Comparison of ENCODE assay signal across 24 mouse cellular contexts in genomic region chr11:33670105-33670965, GRCm38 (mm10).
DNase-seq lines count a peak whose midpoint lies in the region; ATAC-seq and TF ChIP-seq lines count a peak whose summit lies in the region.
"Had no signal": no experiment of that assay in that cellular context is flagged by ENCODE, and none has a peak within 500 bp of the region (broad histone marks: within the 10 kb centered on the region; RNA-seq: fewer than 3 reads in every experiment).

No protein-coding gene starts in this region.

- H3K27me3 ChIP-seq in hindbrain, embryonic 11.5 days (ENCODE audit: control insufficient read depth, insufficient read depth, low read length): no peaks in the 10 kb centered on the region
- H3K27me3 ChIP-seq in hindbrain, embryonic 10.5 days (ENCODE audit: insufficient read depth, poor library complexity, severe bottlenecking): no peaks in the 10 kb centered on the region
- H3K27me3 ChIP-seq in hindbrain, embryonic 13.5 days: no peaks in the 10 kb centered on the region; the same call in 1 of the 2 replicates
- no peaks in the 10 kb centered on the region for H3K27me3 ChIP-seq in myocyte (ENCODE audit: control insufficient read depth, insufficient read depth, insufficient read length)
- H3K27me3 ChIP-seq: embryonic facial prominence, embryonic 12.5 days; heart, embryonic 12.5 days; liver, embryonic 15.5 days; lung, embryonic 15.5 days; megakaryocyte, embryonic 14.5 days had no signal

- no peak for DNase-seq in hindbrain, embryonic 11.5 days (ENCODE audit: low spot score)
- DNase-seq in hindbrain, embryonic 10.5 days (ENCODE audit: low spot score): no peak
- DNase-seq in 416B (ENCODE audit: low read depth): peak; percentile 67
- no peak for DNase-seq in adrenal gland, adult 2 months
- no peak for DNase-seq in thymus, postnatal 14 days
- DNase-seq: cerebellum, adult 11-12 months; cerebellum, postnatal 10 days; forebrain, postnatal 0 days; heart, postnatal 10 days; kidney, postnatal 36 days; liver; lung, postnatal 36 days; right cerebral cortex, postnatal 14 days had no signal

- no peaks in the 10 kb centered on the region for H3K79me2 ChIP-seq in myocyte (ENCODE audit: control insufficient read depth, insufficient read depth)

- 0 out of 2 replicates have a peak overlapping the region, but pooled peaks have one; percentile 36 for H3K27ac ChIP-seq in hindbrain, embryonic 11.5 days (ENCODE audit: low read depth, low read length)
- H3K27ac ChIP-seq in hindbrain, embryonic 10.5 days: no peak overlapping the region
- peak overlapping the region; percentile 79 for H3K27ac ChIP-seq in hindbrain, embryonic 13.5 days
- H3K27ac ChIP-seq: embryonic facial prominence, embryonic 12.5 days; liver, embryonic 15.5 days; lung, embryonic 15.5 days; stomach, postnatal 0 days had no signal

- H3ac ChIP-seq in myocyte (ENCODE audit: control insufficient read depth, insufficient read length): no peak overlapping the region

- peak; percentile 74 for ATAC-seq in hindbrain, embryonic 11.5 days (ENCODE audit: low FRiP score)
- ATAC-seq in hindbrain, embryonic 13.5 days (ENCODE audit: low FRiP score): peak; percentile 80
- no peak for ATAC-seq in granulocyte monocyte progenitor cell, adult 5-6 weeks (replicated peaks; ENCODE audit: poor library complexity, severe bottlenecking)
- ATAC-seq: forebrain, postnatal 0 days; intestine, postnatal 0 days; Patski had no signal

- H3K4me3 ChIP-seq in hindbrain, embryonic 11.5 days (ENCODE audit: low read depth, low read length): no peak overlapping the region
- no peak overlapping the region for H3K4me3 ChIP-seq in hindbrain, embryonic 10.5 days
- no peak overlapping the region for H3K4me3 ChIP-seq in hindbrain, embryonic 13.5 days
- no peak overlapping the region for H3K4me3 ChIP-seq in myocyte
- H3K4me3 ChIP-seq: embryonic facial prominence, embryonic 12.5 days; heart, embryonic 12.5 days; liver, embryonic 15.5 days; lung, embryonic 15.5 days; megakaryocyte, embryonic 14.5 days had no signal

- peak; percentile 17 for TF ChIP-seq POLR2A in myocyte (IDR thresholded peaks at IDR 0.05; ENCODE audit: insufficient read length, low read depth)

- no peak overlapping the region for H3K9ac ChIP-seq in hindbrain, embryonic 11.5 days (ENCODE audit: low read depth, low read length)
- H3K9ac ChIP-seq in hindbrain, embryonic 13.5 days: no peak overlapping the region
- H3K9ac ChIP-seq: embryonic facial prominence, embryonic 12.5 days; forebrain, postnatal 0 days; heart, embryonic 12.5 days; liver, embryonic 15.5 days; lung, embryonic 15.5 days had no signal

- H3K36me3 ChIP-seq in hindbrain, embryonic 11.5 days (ENCODE audit: control insufficient read depth, insufficient read depth, low read length): no peaks in the 10 kb centered on the region
- no peaks in the 10 kb centered on the region for H3K36me3 ChIP-seq in hindbrain, embryonic 10.5 days
- no peaks in the 10 kb centered on the region for H3K36me3 ChIP-seq in hindbrain, embryonic 13.5 days
- H3K36me3 ChIP-seq in myocyte (ENCODE audit: control insufficient read depth, insufficient read depth): no peaks in the 10 kb centered on the region
- H3K36me3 ChIP-seq: embryonic facial prominence, embryonic 12.5 days; heart, embryonic 12.5 days; liver, embryonic 15.5 days; lung, embryonic 15.5 days had no signal

- 79% methylated on average over 10 of the region's 10 CpGs for WGBS in hindbrain, embryonic 11.5 days
- WGBS in hindbrain, embryonic 10.5 days: 77% methylated on average over 10 of the region's 10 CpGs
- 50% methylated on average over 10 of the region's 10 CpGs for WGBS in hindbrain, embryonic 13.5 days

- no peak overlapping the region for H3K4me2 ChIP-seq in hindbrain, embryonic 11.5 days (replicated peaks; ENCODE audit: low read depth, low read length)
- H3K4me2 ChIP-seq in hindbrain, embryonic 13.5 days: no peak overlapping the region
- H3K4me2 ChIP-seq in myocyte (ENCODE audit: low read depth): peak overlapping the region; percentile 25
- H3K4me2 ChIP-seq: embryonic facial prominence, embryonic 12.5 days; heart, embryonic 12.5 days; liver, embryonic 15.5 days; lung, embryonic 15.5 days had no signal

- 0 out of 2 replicates have a peak, but pooled peaks cover 2% of the 10 kb centered on the region for H3K4me1 ChIP-seq in hindbrain, embryonic 11.5 days (replicated peaks; ENCODE audit: control insufficient read depth, insufficient read depth, low read length)
- H3K4me1 ChIP-seq in hindbrain, embryonic 10.5 days (replicated peaks): peaks cover 4% of the 10 kb centered on the region; the same call in 1 of the 2 replicates
- H3K4me1 ChIP-seq in hindbrain, embryonic 13.5 days (replicated peaks): peaks cover 34% of the 10 kb centered on the region
- H3K4me1 ChIP-seq: embryonic facial prominence, embryonic 12.5 days; heart, embryonic 12.5 days; liver, embryonic 15.5 days; lung, embryonic 15.5 days had no signal

- H3K9me3 ChIP-seq in hindbrain, embryonic 11.5 days (ENCODE audit: control insufficient read depth, low read length): no peaks in the 10 kb centered on the region
- H3K9me3 ChIP-seq in hindbrain, embryonic 10.5 days: no peaks in the 10 kb centered on the region
- H3K9me3 ChIP-seq in hindbrain, embryonic 13.5 days: no peaks in the 10 kb centered on the region
- H3K9me3 ChIP-seq: embryonic facial prominence, embryonic 12.5 days; liver, embryonic 15.5 days; lung, embryonic 15.5 days; megakaryocyte, embryonic 14.5 days had no signal

TF ChIP-seq in myocyte, 11 proteins besides CTCF, POLR2A, EP300 and RAD21:
- TF ChIP-seq REST (IDR thresholded peaks at IDR 0.05; ENCODE audit: insufficient read depth, insufficient read length): no peak
- no peak for TF ChIP-seq SRF (IDR thresholded peaks at IDR 0.05; ENCODE audit: control insufficient read depth, insufficient read length, low read depth)
- no peak for TF ChIP-seq POLR2AphosphoS2 (IDR thresholded peaks at IDR 0.05; ENCODE audit: insufficient read length, low read depth)
- no peak for TF ChIP-seq TCF12 (IDR thresholded peaks at IDR 0.05; ENCODE audit: insufficient read depth, poor library complexity, severe bottlenecking)
- TF ChIP-seq CEBPB (IDR thresholded peaks at IDR 0.05; ENCODE audit: insufficient read depth, poor library complexity, severe bottlenecking): peak; percentile 90
- no peak for TF ChIP-seq MYOD1 (IDR thresholded peaks at IDR 0.05; ENCODE audit: control insufficient read depth in 1 of 3, insufficient read length in 2 of 3, low read depth in 2 of 3)
